Mouse (Mus musculus) induced T-regulatory cell, adult 2 months (primary cell): ENCODE results near the gene Ube2cbp.

Experiments used
- DNase-seq: peaks from one replicate; pipeline ENCODE4 v3.0.0-alpha.2; 2012; ENCODE audit warnings: low read depth

The Ube2cbp gene

DNA sequence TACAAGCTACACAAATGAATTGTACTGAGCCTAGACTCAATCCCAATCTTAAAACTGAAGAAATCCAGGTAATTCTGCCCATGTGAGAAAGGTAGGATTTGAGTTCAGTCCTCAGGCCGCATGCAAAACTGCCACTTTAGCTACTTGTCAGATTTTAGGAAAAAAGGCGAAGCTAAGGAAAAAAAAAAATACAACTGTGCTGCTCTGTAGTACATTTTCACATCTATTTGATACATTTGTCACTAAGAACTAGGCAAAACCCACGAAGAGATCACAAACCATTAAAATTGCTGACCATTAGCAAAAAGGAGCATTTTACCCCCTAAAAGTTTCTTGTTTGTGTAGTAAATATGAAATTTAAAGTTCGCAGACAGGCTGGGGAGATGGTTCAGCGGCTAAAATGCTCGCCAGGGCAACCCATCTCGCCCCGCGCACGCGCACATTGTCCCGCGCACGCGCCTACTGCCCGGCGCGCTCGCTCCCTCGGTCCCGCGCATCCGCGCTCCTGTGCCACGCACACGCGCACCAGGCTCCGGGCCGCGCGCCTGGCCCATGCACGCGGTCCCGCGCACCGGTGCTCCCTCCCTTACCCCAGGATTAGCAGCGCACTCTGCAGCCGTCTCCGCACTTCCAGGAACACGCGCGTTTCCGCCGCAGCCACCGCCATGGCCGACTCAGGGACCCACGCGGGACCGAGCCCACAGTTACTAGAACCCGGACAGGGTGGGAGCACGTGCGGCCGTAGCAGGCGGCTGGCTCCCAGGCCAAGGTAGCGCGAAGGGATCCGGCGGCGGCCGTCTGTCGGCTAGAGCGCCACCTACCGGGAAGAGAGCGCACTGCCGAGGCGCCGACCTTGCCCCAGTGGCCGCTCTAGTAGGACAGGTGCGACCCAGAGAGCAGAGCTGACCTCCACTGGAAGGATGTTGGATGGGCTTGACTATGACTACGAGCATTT lies at the start of gene Ube2cbp:
Gene Ube2cbp (minus strand): TSS at position 800 of the 955 bp plus-strand sequence.
- DNase-seq = peak; percentile 89

GRCm38 (mm10) chr9:86514390-86514789 lies 49.6 kb upstream of the Ube2cbp start:
- no peak for DNase-seq

- no peak for DNase-seq
These were observed 49.0 kb upstream of the Ube2cbp start for GRCm38 (mm10) chr9:86513733-86514132.

DNA sequence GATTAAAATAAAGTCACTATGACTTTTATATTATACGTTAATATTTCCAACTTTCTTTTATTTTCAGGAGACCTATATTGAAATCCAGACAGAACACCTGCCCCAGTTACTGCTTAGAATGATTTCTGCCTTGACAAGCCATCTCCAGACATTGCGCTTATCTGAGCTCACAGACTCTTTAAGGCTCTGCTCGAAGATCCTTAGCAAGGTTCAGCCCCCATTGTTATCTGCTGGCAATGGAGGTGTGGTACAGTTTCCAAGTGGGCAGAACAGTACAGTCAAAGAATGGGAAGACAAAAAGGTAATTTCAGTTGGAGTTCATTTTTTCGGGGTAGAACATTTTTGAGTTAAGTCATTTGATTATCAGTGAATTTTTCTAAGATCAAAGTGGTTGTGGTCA lies 42.7 kb upstream of the Ube2cbp start:
- no peak for DNase-seq

DNA sequence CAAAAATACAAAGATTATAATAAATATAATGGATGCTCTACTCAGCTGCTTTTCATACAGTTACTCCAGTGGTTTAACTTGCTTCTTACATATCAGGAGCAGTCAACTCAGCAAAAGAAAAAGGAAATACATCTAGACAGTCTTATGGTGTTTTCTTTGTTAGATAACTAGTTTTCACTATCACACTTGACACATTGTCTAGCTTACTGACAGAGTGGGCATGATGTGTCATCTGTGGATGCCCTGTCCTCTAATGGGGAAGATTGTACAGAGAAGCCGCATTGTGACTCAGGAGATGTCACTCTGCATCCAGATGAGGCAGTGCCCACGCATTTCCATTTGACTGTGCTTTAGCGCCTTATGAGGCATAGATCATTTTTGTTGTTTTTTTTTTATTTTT lies 34.3 kb upstream of the Ube2cbp start:
- no peak for DNase-seq

DNA sequence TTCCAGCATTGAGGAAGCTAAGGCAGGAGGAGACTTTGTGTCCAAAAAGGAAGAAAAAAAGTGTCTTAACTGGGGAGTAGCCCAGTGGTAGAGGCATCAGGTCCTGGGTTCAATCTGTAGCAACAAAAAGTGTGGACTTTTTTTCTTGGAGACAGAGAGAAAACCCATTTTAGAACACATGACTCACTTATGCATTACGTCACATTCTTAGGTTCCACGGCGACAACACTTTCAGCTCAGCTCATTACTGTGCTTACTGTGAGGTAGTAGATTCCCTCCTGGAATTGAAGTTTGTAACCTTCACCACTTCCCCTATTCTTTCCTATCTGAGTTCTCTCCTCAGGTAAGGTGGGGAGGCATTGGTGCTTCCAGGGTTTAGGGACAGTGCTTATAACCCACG lies 31.5 kb upstream of the Ube2cbp start:
- no peak for DNase-seq

- DNase-seq = no peak
These were observed 27.0 kb upstream of the Ube2cbp start for GRCm38 (mm10) chr9:86491740-86492139.

- no peak for DNase-seq
These were observed 17.5 kb upstream of the Ube2cbp start for GRCm38 (mm10) chr9:86482236-86482635.

GRCm38 (mm10) chr9:86478414-86479093 lies 13.8 kb upstream of the Ube2cbp start:
- DNase-seq = no peak

- no peak for DNase-seq
These were observed 12.0 kb upstream of the Ube2cbp start for GRCm38 (mm10) chr9:86476763-86477162.

DNA sequence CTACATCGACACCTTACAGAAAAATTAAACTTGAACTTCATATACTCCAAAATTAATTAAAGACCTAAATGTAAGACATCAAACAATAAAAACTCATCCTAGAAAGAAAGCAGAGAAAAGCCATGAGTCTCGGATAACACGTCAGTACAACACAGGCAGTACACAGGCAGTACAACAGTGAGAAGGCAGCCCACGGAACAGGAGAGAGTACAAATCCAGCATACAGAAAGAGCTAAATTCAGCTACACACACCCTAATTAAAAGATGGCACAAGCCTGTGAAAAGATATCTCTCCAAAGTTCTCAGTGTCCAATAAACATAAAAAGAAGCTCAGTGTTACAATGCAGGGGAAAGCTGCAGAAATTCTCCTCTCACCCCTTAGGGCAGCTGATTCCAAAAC lies 11.2 kb upstream of the Ube2cbp start:
- no peak for DNase-seq

GRCm38 (mm10) chr9:86466990-86467870 lies 2.5 kb upstream of the Ube2cbp start, which contains the start of gene Dop1a:
TSS of gene Dop1a (plus strand) at chr9:86467154.
- DNase-seq = peak; percentile 94

GRCm38 (mm10) chr9:86453626-86454025 lies 11.1 kb downstream of the Ube2cbp start:
- no peak for DNase-seq

DNA sequence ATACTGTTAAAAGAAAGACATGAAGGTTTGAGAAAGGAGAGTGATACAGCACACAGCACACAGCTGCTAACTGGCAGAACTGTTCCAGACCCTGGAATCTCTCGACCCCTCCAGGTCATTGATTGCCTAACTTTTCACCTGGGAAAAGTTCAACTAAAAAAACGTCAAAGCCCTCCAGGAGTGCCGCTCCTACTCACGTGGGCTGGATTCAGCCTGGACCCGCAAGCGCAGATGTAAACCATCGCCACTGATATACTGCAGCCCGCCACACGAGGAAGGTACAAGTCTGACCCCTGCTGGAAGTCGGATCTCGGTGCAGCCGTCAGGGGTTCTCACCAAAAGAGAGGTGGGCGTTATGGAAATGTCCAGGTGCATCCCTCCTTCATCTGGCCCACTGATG lies 13.1 kb downstream of the Ube2cbp start:
- peak; percentile 69 for DNase-seq

DNA sequence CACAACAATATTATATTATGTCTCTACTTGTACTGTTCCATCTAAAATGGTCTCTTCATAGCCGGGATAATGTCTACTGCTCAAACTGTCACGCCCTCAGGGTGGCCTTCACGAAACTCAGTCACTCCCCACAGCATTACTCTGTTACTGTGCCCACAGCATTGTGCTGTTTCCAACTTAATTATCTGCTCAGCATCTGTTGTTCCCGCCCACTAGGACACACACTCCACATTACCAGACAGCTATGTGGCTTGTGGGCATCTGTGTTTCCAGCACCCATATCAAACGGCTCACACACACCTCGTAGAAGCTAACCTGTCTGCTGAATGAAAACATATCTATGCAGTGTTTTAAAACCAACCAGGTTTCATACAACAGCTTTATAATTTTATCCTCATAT lies 13.7 kb downstream of the Ube2cbp start:
- DNase-seq = no peak

- DNase-seq = peak; percentile 77
These were observed 15.2 kb downstream of the Ube2cbp start for GRCm38 (mm10) chr9:86449581-86449980.

GRCm38 (mm10) chr9:86447431-86447830 lies 17.3 kb downstream of the Ube2cbp start:
- no peak for DNase-seq

DNA sequence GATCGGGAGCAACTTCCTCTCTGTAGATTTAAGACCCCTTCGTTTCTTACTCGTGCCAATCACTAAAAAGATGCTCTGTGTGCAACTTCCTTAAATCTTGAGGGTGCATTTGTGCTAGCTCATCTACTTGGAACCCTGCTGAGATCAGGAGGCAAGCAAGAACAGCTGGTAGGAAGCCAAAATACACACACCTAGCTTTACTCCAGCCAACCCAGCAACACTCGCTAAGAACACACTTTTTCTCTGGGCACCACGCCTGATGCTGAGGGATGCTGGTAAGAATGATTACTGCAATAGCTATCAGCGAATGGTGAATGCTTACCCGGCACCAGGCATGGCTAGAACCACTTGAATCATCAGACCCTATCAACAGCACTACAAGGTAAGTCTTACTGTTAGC lies 17.9 kb downstream of the Ube2cbp start:
- no peak for DNase-seq

DNA sequence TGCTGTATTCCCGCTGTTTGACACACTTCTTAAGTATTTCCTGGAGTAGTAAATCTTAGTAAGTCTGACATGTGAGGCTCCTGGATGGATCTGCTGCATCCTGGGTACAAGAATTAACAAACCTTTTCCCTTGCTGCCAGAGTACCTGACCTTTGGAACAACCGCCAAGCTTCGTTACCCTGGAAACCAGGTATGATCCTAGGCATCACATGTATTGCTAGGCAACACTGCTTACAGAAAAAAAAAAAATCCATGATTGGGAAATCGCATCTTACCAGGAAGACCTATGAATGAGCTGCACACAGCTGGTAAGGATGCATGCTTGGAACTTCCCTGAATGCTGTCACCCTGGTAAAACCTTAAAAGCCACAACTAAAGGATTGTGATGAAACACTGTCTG lies 22.5 kb downstream of the Ube2cbp start:
- no peak for DNase-seq

GRCm38 (mm10) chr9:86438337-86439009 lies 26.3 kb downstream of the Ube2cbp start:
- no peak for DNase-seq

DNA sequence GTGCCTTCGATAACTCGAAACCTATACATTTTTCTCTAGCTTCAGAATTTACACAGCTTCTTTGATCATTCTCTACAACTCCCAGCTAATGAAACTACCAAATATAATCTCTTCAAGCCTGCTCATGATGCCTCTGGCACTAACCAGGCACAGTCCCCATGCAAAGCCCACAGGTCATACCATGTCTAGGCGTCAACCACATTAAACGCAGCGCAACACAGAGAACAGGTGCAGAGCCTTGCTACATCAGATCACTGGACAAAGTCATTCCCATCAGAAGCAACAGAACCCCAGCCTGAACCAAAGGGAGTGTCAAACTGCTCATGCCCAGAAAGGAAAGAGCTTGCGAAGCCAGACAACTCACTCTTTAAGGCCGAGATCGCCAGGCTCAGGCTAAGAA lies 28.1 kb downstream of the Ube2cbp start:
- DNase-seq = no peak

DNA sequence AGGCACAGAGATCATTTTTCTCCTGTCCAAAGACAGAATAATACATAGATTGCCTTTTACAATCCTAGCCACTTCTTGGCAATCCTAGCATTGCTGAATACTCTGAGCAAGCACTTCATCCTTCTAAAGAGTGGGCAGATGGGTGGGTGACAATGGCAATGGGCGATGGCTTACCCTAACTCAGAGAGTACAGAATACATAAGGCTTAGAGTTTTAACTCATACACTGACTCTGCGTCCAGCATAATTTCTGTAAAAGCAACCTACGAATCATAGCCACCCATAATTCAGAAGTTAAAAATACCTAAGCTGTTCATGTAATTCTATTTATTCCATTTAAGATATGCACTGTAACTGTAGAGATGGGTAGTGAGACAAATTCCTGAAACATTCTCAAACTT lies 29.2 kb downstream of the Ube2cbp start:
- no peak for DNase-seq
